Comparison of ENCODE assay signal across 19 mouse cellular contexts in genomic region chr11:118448385-118448784, GRCm38 (mm10). TPM values are rescaled to one million over a fixed set of nuclear protein-coding genes. Genes with fewer than 3 reads are reported as not detected.
DNase-seq lines count a peak whose midpoint lies in the region; TF ChIP-seq lines count a peak whose summit lies in the region.
"Had no signal": no experiment of that assay in that cellular context is flagged by ENCODE, and none has a peak within 500 bp of the region (broad histone marks: within the 10 kb centered on the region; RNA-seq: fewer than 3 reads in every experiment).

No protein-coding gene starts in this region.

- peaks cover 2% of the 10 kb centered on the region; the same call in 1 of the 2 replicates for H3K4me1 ChIP-seq in heart, adult 2 months (ENCODE audit: control insufficient read depth, insufficient read depth, low read length)
- 0 out of 2 replicates have a peak, but pooled peaks cover 4% of the 10 kb centered on the region for H3K4me1 ChIP-seq in heart, embryonic 10.5 days
- H3K4me1 ChIP-seq: heart, embryonic 13.5 days had no signal

- peak; percentile 73 to 83 for DNase-seq in heart, adult 2 months
- DNase-seq in heart, embryonic 10.5 days (ENCODE audit: low spot score): no peak
- peak; percentile 67 for DNase-seq in gastrocnemius, postnatal 10 days
- peak; percentile 74 for DNase-seq in heart, adult 8-10 months (ENCODE audit: low spot score)
- DNase-seq in skeletal muscle tissue, adult 2 months (ENCODE audit: low read depth, low spot score): peak; percentile 92
- DNase-seq in kidney, adult 18-20 months: no peak
- no peak for DNase-seq in right cerebral cortex, postnatal 36 days (ENCODE audit: low spot score in 2 of 2)
- DNase-seq: cerebellum, adult 2 months; kidney, adult 11 months; liver, embryonic 13.5 days; lung, embryonic 14.5 days; lung, postnatal 36 days; right cerebral cortex, postnatal 4 days; thymus, postnatal 14 days had no signal

- no peak for TF ChIP-seq EP300 in heart, adult 2 months (IDR thresholded peaks at IDR 0.05; ENCODE audit: insufficient read depth, low read depth, low read length)

- 73% methylated on average over 8 of the region's 8 CpGs for WGBS in heart, adult 2 months
- WGBS in heart, embryonic 10.5 days: 77% methylated on average over 8 of the region's 8 CpGs

- H3K4me3 ChIP-seq in heart, adult 2 months: no peak overlapping the region
- H3K4me3 ChIP-seq in heart, embryonic 10.5 days: no peak overlapping the region
- H3K4me3 ChIP-seq: heart, embryonic 13.5 days; layer of hippocampus, adult 2 months; limb, embryonic 13.5 days; liver, embryonic 13.5 days had no signal

- intact Hi-C loops in heart, adult 2 months (cut with DNase I): no loop called here

- H3K9me3 ChIP-seq in heart, embryonic 10.5 days: no peaks in the 10 kb centered on the region
- H3K9me3 ChIP-seq: heart, embryonic 13.5 days; limb, embryonic 13.5 days; liver, embryonic 13.5 days had no signal

- H3K27me3 ChIP-seq in heart, adult 2 months (ENCODE audit: control insufficient read depth, insufficient read depth, low read length): no peaks in the 10 kb centered on the region
- peaks cover 37% of the 10 kb centered on the region for H3K27me3 ChIP-seq in heart, embryonic 10.5 days (ENCODE audit: insufficient read depth, poor library complexity, severe bottlenecking)
- H3K27me3 ChIP-seq: liver, embryonic 13.5 days had no signal

- no peak overlapping the region for H3K9ac ChIP-seq in heart, adult 2 months (ENCODE audit: low read depth, low read length)
- H3K9ac ChIP-seq: heart, embryonic 13.5 days; limb, embryonic 13.5 days; liver, embryonic 13.5 days; lung, embryonic 14.5 days had no signal

- no peak for TF ChIP-seq POLR2A in heart, adult 2 months (IDR thresholded peaks at IDR 0.05; ENCODE audit: insufficient read depth, low read depth, low read length)

- no peak overlapping the region; the same call in 1 of the 2 replicates for H3K27ac ChIP-seq in heart, adult 2 months
- H3K27ac ChIP-seq in heart, embryonic 10.5 days: no peak overlapping the region
- H3K27ac ChIP-seq: heart, embryonic 13.5 days; kidney, postnatal 0 days; layer of hippocampus, adult 2 months; limb, embryonic 13.5 days; liver, embryonic 13.5 days; stomach, postnatal 0 days had no signal

- no peaks in the 10 kb centered on the region for H3K36me3 ChIP-seq in heart, adult 2 months (ENCODE audit: control insufficient read depth, insufficient read depth, low read length)
- no peaks in the 10 kb centered on the region for H3K36me3 ChIP-seq in heart, embryonic 10.5 days
- H3K36me3 ChIP-seq: liver, embryonic 13.5 days had no signal

- no peak for TF ChIP-seq CTCF in heart, adult 2 months (IDR thresholded peaks at IDR 0.05)

- H3K79me2 ChIP-seq in heart, adult 2 months (replicated peaks; ENCODE audit: control insufficient read depth, insufficient read depth, low read length): no peaks in the 10 kb centered on the region

RNA-seq across cellular contexts. Expression of gene C1qtnf1, which starts 20.4 kb away (rescaled TPM):
- 10 to 100 TPM; 15.2 to 16.0 TPM for total RNA-seq in heart, adult 2 months (2021)
- polyA plus RNA-seq in heart, adult 2 months (2012; rRNA removed): 15.3 and 20.1 TPM in 2 replicates
- 2.7 and 3.3 TPM in 2 replicates for polyA plus RNA-seq in heart, embryonic 10.5 days (2016; fragmentation: Nextera tagmentation; extraction: Ambion mirVana)
- total RNA-seq in gastrocnemius, postnatal 10 days (2021): 10 to 100 TPM; 31.8 to 37.4 TPM
- 10 to 100 TPM; 13.5 to 15.3 (median 13.8) TPM for total RNA-seq in heart, adult 8-10 months (2022)

RNA-seq across cellular contexts. Expression of gene Engase, which starts 28.2 kb away (rescaled TPM):
- total RNA-seq in heart, adult 2 months (2021): 1 to 10 TPM; 4.4 to 5.4 TPM
- polyA plus RNA-seq in heart, adult 2 months (2012; rRNA removed): 5.2 and 7.3 TPM in 2 replicates
- 5.1 and 7.8 TPM in 2 replicates for polyA plus RNA-seq in heart, embryonic 10.5 days (2016; fragmentation: Nextera tagmentation; extraction: Ambion mirVana)
- total RNA-seq in gastrocnemius, postnatal 10 days (2021): 10 to 100 TPM; 16.6 to 17.3 TPM
- 1 to 10 TPM; 5.2 to 7.2 (median 6.6) TPM for total RNA-seq in heart, adult 8-10 months (2022)

RNA-seq across cellular contexts. Expression of gene Cant1, which starts 29.5 kb away (rescaled TPM):
- total RNA-seq in heart, adult 2 months (2021): 10 to 100 TPM; 17.7 to 18.2 TPM
- polyA plus RNA-seq in heart, adult 2 months (2012; rRNA removed): 21.6 and 23.4 TPM in 2 replicates
- polyA plus RNA-seq in heart, embryonic 10.5 days (2016; fragmentation: Nextera tagmentation; extraction: Ambion mirVana): 22.4 and 23.5 TPM in 2 replicates
- 10 to 100 TPM; 13.1 to 14.9 TPM for total RNA-seq in gastrocnemius, postnatal 10 days (2021)
- 10 to 100 TPM; 16.4 to 19.2 (median 16.8) TPM for total RNA-seq in heart, adult 8-10 months (2022)

RNA-seq across cellular contexts. Expression of gene Lgals3bp, which starts 46.5 kb away (rescaled TPM):
- total RNA-seq in heart, adult 2 months (2021): 10 to 100 TPM; 20.2 to 28.6 TPM
- polyA plus RNA-seq in heart, adult 2 months (2012; rRNA removed): 112 and 121 TPM in 2 replicates
- 5.1 and 6.2 TPM in 2 replicates for polyA plus RNA-seq in heart, embryonic 10.5 days (2016; fragmentation: Nextera tagmentation; extraction: Ambion mirVana)
- 10 to 100 TPM; 10.7 to 18.2 TPM for total RNA-seq in gastrocnemius, postnatal 10 days (2021)
- 10 to 100 TPM; 19.7 to 25.8 (median 23.3) TPM for total RNA-seq in heart, adult 8-10 months (2022)

Comparison
In these comparisons a context has a peak if more than half of its experiments do, and no peak if none do; other contexts are left out.
1. DNase-seq: peak in heart, adult 2 months (2 of 2), gastrocnemius, postnatal 10 days (single experiment), heart, adult 8-10 months (single experiment) and skeletal muscle tissue, adult 2 months (single experiment); none in heart, embryonic 10.5 days (single experiment), kidney, adult 18-20 months (single experiment) and right cerebral cortex, postnatal 36 days (0 of 2).